Mouse (Mus musculus): Measurements from ENCODE around the gene Chrna1.

Chrna1 gene

DNA sequence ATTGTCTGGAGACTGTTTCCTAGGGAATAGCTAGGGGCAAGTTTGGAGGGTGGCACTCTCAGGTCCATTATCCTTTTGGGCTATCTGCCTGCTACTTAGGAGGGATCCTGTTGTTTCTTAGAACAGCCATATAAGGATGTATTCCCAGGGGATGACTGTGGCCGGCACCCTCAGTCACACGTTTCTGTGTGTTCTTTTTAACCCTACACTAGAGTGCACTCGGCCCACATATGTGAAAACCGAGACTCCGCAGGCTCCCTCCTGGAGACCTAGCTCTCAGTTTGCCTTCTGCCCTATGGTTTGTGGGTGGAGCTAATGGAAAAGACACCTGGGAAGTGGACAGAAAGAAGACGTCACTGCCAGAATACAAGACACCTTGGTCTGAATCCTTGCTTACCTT is 11.1 kb upstream of the Chrna1 start:
- in situ Hi-C loops (cut with MseI, MboI) = no loop called here

DNA sequence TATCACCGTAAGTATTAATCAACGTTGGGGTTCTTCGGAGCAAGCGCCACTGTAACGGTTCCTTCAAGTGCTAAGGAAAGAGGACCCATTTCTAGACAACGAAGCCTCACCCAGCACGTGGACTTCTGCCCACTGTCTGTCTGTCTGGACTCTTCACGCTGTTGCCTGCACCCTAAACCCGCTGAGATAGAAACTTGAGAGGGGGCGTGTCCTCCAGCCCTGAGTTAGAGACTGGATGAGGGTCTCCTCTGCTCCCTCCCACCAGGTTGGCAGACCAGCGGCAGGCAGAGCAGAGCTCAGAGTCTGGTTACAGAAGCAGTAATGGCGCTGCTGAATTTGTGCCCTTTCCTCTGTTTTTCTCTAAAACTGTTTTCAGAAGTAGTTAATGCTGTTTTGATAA is 10.0 kb upstream of the Chrna1 start:
- in situ Hi-C loops (cut with MseI, MboI) = no loop called here

DNA sequence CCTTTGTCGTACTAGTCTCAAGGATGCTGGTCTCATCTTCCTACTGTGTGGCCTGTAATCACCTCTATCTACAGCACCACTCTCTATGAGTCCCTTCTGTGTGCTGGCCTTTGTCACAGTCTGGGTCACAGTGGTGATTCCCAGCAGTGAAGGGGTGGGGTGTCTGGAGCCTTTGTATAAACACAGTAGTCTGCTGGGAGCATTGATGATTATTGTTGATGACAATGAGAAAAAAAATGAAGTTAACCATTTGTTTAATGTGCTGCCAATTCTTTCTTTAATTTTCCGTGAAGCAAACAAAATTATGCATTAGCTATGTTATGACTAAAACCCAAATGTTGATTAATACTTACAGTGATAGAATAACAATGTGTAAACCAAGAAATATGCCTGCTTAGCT is 8.8 kb upstream of the Chrna1 start:
- in situ Hi-C loops (cut with MseI, MboI) = loop anchor here (10.0 kb wide), 2 partner anchors 156 to 176 kb away; no protein-coding TSS in a partner anchor

DNA sequence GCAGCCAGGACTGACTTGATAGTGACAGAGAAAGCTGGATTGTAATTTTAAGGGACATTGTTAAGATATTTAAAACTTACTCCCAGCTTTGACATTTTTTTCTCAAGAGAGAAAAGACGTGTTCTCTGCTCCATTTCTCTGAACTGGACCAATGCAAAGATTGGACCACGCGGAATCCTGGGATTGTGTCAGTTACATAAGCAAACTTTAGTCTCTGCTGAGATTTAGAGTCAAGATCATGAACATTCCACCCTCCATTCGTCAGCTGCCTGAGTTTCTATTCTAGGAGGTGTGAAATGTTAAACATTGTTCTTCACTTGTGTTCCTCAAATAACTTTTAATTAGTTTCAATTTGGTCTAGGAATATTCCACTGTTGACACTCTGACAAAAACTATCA is 7.0 kb upstream of the Chrna1 start:
- in situ Hi-C loops (cut with MseI, MboI) = loop anchor here (10.0 kb wide), 2 partner anchors 158 to 178 kb away; no protein-coding TSS in a partner anchor

DNA sequence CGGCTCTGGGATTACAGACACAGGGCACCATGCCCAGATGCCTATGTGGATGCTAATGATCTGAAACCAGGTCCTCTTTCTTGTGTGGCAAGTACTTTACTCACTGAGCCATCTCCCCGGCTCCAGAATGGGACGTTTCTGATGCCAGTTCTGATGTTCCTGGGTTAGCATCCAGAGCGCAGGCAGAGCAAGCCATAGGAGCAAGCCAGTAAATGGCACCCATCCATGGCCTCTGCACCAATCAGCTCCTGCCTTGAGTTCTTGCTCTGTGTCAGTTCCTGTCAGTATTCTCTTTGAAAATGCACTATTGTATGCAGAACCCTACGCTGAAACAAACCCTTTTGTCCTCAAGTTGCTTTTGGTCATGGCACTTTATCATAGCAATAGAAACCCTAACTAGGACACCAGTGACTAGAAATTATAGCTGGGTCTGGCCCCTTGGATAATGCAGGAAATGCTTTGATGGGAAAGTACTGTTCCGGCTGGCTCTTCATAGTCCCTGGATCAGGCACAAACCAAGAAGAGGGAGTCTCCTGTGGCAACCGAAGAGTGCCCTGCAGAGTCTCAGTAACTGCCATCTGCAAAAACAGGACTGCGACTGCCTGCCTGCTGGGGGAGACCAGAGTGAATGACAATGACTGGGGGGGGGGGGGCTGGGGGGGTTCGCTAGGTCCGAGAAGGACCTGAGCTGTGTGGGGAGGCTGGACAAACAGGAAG is 6.4 kb upstream of the Chrna1 start:
- in situ Hi-C loops (cut with MseI, MboI) = loop anchor here (10.0 kb wide), 2 partner anchors 158 to 178 kb away; no protein-coding TSS in a partner anchor

DNA sequence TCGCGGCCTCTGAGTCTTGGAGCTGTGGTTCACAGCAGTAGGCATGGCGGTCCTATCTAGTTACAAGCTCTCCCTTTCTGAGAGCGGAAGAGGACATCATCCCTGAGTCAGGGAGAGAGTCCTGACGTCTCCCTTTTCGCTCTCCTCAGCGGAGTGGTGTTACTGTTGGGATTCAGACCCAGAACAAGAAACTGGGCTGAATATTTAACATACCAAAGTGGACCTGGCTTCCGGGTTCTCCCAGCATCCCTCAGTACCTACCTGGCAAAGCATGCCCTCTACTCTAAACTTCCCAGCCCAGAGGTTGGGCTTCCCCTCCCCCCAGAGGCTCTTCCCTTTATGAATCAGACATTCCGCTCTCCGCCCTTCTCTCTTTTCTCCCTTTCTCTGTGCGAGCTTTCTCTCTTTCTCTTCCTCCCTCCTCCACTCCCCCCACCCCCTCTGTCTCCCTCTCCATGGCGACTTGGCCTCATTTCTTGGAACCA is 5.3 kb upstream of the Chrna1 start:
- in situ Hi-C loops (cut with MseI, MboI) = loop anchor here (10.0 kb wide), 2 partner anchors 159 to 179 kb away; no protein-coding TSS in a partner anchor

DNA sequence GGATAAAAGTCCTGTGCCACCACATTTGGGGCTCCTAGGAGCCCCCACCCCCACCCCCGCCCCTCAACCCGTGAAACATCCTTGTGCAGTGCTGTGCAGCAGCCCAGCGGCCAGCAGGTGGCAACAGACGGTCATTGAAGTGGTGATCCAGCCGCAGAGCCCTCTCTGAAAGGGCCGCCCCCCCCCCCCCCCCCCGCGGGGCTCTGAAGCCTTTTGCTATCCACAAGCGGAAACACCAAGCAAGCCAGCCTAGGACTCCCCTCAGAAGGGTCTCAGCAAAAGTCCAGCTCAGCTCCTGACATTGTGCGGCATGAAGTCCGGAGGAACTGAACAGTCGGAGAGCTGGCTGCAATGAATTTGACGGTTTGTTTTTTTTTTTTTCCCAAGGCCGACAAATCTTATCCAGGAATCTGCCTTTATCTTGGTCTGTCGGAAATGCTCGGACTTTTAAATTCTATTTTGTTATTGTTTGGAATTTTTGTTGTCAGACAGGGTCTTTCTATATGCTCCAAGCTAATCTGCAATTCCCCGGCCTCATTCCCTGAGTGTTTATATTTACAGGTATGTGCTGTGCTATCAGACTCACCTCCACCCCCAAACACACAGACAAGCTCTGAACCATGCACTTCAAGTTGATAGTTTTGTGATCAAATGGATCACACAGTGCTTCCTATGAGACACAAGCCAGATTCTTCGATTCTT is 4.7 kb upstream of the Chrna1 start:
- in situ Hi-C loops (cut with MseI, MboI) = loop anchor here (10.0 kb wide), 2 partner anchors 160 to 180 kb away; no protein-coding TSS in a partner anchor

DNA sequence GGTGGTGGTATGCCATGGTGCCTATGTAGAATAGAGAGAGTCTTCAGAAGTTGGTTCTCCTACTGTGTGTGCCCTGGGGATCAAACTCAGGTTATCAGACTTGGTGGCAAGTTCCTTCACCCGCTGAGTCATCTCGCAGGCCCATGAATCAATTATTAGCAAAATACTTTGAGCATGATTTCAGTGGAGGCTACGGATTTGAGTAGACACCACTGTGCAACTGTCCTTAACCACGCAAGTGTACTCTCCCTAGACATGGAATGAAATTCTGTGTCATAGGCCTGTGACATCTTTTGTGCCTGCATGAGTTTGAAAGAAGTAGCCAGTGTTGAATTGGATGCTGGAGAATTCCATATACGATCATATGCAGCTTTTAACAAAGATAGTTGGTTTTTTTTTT is 582 bp upstream of the Chrna1 start:
- in situ Hi-C loops (cut with MseI, MboI) = loop anchor here (10.0 kb wide), 2 partner anchors 164 to 184 kb away; no protein-coding TSS in a partner anchor

DNA sequence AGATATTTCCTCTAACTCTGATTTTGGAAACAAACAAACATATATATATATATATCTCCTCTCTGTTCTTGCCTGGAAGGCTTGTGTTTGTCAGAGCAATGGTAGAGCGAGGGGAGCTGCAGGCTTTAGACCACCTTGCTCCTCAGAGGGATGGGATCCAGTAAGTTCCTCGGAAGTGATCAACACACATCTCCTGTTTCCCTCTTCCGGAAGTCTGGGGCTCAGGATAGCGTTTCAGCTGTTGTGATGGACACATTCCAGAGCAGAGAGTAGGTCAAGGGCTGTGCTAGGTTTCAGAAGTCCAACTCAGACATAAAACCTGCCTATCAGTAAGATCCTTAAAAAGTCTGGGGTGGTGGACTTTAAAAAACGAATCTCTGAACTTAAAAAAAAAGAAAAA is 970 bp downstream of the Chrna1 start:
- in situ Hi-C loops (cut with MseI, MboI) = no loop called here

DNA sequence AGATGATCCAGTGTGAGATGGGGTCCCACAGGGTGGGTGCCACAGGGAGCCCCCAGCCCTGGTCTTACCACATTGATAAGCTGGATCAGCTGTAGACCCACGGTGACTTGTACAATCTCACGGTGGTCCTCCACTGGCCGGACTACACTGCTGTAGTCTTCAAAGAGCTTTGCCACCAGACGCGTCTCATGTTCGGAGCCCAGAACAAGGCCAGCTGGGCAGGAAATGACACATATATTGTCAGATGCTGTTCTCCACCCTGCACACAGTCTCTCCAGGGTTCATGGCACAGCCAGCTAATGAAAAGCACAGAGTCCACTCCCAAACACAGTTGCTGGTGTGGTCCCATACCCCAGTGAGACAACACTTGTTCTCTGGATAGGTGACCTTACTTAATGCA is 5.7 kb downstream of the Chrna1 start:
- in situ Hi-C loops (cut with MseI, MboI) = no loop called here

DNA sequence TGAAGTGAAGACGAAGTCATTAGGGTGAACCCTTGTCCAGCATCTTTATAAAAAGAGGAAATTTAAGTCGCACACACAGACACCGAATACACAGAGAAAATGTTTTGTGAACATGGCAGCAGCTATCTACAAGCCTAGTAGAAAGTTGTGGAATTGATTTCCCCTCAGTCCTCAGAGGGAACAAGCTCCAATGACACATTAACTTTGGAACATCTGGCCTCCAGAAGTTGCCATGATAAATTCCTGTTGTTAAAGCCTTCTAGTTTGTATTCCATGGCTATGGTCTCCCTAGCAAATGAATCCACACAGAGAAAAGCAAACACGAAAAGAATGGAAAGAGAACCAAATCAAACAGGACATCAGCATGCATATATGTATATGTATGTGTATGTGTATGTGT is 6.6 kb downstream of the Chrna1 start:
- in situ Hi-C loops (cut with MseI, MboI) = no loop called here

DNA sequence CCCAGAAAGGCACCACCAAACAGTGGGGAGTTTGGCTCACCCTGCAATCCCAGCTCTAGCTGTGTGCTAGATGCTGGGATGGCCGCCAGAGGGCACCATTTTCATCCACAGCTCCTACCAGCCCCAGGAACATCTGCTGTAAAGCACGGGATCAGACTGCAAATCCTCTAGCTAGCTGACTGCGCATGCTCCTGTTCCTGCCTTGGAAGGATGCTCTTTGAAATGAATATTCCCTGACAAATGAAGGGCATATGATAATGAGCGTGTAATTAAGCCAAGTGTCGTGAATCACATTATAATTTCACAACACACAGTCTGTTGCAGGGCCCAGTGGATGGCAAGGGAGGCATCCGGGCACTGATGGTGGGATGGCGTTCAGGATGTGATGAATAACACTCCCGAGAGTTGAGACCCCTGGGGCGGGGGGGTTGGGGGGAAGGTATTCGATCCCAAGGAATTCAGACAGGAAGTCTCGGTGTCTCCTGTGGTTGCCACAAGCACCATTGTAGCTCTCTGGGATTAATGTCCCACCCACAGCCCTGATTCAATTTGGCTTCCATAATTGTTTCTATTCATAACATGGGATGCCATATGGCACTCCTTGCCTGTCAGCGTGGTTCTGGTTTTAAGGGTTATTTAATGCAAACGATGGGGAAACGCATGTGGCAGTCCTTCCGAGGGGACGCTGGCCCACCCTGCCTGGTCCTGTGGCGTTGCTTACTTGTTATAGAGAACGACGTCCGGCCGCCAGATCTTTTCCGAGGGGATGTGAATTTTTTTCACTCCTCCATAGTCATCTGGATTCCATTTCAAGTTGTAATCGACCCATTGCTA is 7.4 kb downstream of the Chrna1 start:
- in situ Hi-C loops (cut with MseI, MboI) = no loop called here

DNA sequence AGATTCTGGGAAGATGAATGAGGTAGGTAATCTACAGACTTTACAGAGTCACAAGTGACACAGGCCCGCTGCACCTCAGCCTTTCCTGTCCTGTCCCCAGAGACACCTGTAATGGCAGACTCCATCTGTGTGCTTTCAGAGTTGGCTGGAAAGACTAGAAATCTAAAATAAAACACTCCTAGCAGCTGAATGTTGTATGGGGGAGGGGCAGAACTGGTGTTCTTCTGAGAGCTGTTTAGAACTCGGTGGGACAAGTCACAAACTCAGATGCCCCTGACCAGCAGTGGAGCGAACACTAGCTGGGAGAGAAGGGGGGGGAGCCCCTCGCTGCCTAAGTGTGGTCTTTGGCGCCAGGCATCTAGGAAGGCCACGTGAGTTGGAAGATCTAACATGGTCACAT is 8.2 kb downstream of the Chrna1 start:
- in situ Hi-C loops (cut with MseI, MboI) = no loop called here

DNA sequence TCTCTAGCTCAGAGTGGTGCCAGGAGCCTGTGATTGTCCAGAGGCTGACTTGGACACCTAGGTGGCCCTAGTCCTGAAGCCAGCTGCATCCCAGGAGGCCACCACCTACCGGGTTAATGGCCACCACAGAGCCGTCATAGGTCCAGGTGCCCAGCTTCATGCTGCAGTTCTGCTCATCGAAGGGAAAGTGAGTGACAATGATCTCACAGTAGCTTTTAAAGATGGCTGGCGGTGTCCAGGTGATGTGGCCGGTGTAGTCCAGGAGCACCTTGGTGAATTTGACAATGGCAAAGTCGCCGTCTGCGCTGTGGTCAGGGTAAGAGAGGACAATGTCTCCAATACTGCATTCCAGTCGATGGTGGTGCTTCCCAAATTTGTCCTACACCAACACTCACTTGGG is 8.8 kb downstream of the Chrna1 start:
- in situ Hi-C loops (cut with MseI, MboI) = no loop called here

DNA sequence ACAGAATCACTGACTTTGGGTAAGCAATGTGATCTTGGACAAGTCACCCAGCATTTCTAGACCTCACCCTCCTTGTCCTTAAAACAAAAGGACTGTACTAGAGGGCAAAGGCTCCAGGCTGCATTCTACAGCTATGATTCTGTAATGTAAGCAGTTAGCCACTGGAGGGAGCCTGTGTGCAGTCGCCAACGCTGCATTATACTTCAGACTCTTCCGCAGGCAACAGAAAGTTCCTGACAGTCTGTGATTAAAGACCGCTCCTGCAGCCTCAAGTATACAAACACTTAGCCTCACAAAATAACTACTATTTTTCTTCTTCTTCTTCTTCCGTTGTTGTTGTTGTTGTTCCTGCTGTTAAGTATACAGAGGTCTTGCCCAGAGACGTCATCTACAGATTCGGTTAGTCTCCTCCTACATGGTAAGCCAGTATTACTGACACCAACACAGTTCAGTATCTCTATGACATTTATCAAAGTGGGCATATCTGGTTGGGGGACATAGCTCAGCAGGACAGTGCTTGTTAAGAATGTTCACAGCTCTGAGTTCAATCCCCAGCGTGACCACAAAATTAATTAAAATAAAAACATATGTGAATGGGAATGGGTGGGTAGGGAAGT is 13.0 kb downstream of the Chrna1 start:
- in situ Hi-C loops (cut with MseI, MboI) = no loop called here

DNA sequence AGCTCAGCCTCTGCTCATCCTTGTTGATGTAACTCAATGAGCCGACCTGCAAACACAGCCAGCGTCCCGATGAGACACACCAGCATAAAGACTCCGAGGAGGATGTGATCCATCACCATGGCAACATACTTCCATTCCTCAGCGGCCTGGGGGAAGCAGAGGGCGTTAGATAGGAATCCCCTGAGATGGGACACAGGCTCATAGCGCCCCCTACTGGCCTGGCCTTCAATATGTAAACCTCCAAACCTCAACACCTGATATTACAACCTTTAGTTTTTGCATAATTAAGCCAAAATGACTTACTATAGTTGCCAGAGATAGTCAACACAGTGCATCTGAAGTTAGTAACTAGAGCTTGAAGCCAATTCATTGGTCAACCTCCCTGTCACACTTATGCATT is 14.0 kb downstream of the Chrna1 start:
- in situ Hi-C loops (cut with MseI, MboI) = no loop called here

DNA sequence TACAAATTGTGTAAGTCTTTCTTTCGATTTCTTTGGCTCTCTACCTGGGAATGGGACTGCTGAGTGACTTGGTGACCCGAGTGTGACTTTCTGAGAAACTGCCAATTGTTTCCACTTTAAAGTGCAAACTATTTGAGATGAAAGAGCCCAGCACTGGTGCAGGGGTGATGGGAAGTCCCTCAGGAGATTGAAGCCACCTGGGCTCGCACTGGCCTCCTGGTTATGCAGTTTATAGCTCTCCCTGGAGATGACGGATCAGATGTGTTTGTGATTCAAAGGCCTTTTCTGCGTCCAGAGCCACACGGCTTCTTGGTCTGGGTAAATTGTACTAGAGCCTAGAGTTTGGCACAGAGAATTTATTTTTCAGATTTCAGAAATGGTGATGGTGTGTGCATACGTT is 16.4 kb downstream of the Chrna1 start:
- in situ Hi-C loops (cut with MseI, MboI) = no loop called here

DNA sequence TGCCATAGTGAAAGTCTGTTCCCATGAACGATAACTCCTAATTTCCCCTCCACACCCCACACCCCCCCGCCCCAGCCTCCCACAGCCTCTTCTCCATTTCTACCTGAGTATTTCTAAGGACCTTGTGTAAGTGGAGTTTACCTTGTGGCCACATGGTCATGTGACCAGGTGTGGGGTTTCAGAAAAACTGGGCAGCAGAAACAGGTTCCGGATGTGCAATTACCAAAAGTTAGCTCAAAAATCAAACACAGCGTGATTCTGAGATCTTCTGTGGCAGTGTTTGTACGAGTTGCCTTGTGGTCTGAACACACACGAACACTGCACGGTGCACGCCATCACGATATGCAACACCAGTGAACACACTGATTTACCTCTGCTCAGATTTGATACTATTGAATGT is 17.5 kb downstream of the Chrna1 start:
- in situ Hi-C loops (cut with MseI, MboI) = no loop called here

DNA sequence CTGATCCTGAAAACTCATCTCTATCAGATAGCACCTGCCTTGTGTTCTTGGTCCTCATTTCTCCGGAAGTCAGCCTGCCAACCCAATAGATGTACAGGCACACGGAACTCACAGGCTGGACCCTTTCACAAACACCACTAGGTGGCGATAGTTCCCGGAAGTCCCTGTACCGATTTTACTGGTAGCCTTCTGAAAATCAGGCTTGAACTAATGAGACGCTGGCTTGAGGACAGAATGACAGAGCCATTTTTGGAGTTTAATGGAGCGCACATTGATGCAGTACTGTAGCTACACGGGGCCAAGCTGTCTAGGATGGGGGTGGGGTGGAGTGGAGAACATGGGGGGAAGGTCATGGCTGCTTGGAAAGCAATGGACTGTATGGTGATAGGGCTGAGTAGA is 18.5 kb downstream of the Chrna1 start:
- in situ Hi-C loops (cut with MseI, MboI) = no loop called here

DNA sequence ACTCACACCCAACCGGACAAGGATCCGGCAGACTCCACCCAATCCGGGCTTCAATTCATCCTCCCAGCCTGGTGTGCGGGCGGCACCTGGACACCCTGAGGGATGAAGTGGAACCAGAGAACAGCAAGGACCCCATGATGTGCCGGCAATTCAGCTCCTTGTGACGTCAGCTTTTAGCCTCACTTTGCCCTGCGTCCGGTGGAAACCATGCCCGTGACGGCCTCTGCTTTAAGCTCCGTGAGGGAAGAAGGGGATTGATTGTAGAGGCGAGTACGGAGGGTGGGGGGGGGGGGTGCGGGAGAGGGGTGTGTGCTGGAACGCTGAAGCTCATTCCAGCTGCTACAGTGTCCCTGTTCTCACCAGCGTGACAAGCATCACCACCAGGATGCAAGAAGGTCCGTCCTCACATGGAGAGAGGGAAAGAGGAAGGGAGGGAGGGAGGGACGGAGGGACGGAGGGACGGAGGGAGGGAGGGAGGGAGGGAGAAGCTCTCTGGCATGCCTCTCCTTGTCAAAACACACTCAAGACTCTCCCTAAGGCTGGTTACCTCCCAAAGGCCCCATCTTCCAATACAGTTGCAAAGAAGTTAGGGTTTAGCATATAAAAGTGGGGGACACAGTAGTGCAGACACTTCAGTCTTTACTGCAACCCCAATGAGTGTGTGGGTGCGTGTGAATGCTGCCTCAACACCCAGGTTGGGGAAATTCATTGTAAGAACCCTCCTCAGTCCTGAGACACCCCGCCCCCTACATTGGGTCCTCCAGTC is 19.1 kb downstream of the Chrna1 start:
- in situ Hi-C loops (cut with MseI, MboI) = no loop called here

DNA sequence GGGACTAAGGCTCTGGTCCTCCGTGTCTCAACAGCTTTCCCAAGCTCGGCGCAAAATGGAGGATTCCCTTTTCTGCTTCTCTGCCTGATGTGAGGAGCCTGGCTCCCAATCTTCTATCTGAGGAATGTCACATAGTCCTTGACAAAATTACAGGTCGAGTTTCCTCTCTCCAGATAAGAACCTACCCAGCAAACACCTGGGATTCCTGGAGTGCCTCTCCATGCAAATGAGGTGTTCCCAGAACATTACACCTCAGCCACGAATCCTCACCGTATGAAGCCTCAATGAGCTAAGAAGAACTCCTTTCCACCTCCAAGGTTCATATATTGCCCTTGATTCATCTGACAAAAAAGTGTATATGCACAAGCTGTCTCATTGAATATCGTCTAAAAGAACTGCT is 19.7 kb downstream of the Chrna1 start:
- in situ Hi-C loops (cut with MseI, MboI) = no loop called here
